ENCODE assay signal across 10 mouse cellular contexts in genomic region chr2:156718793-156719192, GRCm38 (mm10). TPM values are rescaled to one million over a fixed set of nuclear protein-coding genes. Genes with fewer than 3 reads are reported as not detected.
DNase-seq lines count a peak whose midpoint lies in the region; ATAC-seq and TF ChIP-seq lines count a peak whose summit lies in the region.
"Had no signal": no experiment of that assay in that cellular context is flagged by ENCODE, and none has a peak within 500 bp of the region (broad histone marks: within the 10 kb centered on the region; RNA-seq: fewer than 3 reads in every experiment).

No protein-coding gene starts in this region.

- TF ChIP-seq POLR2A in thymus, adult 2 months (IDR thresholded peaks at IDR 0.05; ENCODE audit: control insufficient read depth, extremely low read depth, insufficient read depth, low read length, poor library complexity): no peak

- intact Hi-C loops in heart, postnatal 10 days (cut with DNase I): no loop called here

- H3K36me3 ChIP-seq in heart, embryonic 13.5 days: peaks cover 9% of the 10 kb centered on the region
- no peaks in the 10 kb centered on the region for H3K36me3 ChIP-seq in embryonic facial prominence, embryonic 12.5 days
- 0 out of 2 replicates have a peak, but pooled peaks cover 7% of the 10 kb centered on the region for H3K36me3 ChIP-seq in kidney, embryonic 16.5 days (ENCODE audit: insufficient read depth, low read length)
- no peaks in the 10 kb centered on the region for H3K36me3 ChIP-seq in thymus, adult 2 months (ENCODE audit: control insufficient read depth, insufficient read depth, low read length)
- H3K36me3 ChIP-seq: neural tube, embryonic 12.5 days had no signal

- H3K27me3 ChIP-seq in heart, embryonic 13.5 days (replicated peaks): no peaks in the 10 kb centered on the region
- H3K27me3 ChIP-seq in embryonic facial prominence, embryonic 12.5 days: no peaks in the 10 kb centered on the region
- no peaks in the 10 kb centered on the region for H3K27me3 ChIP-seq in kidney, embryonic 16.5 days (ENCODE audit: insufficient read depth, low read length)
- no peaks in the 10 kb centered on the region for H3K27me3 ChIP-seq in thymus, adult 2 months (ENCODE audit: control insufficient read depth, insufficient read depth, low read length)
- H3K27me3 ChIP-seq: limb, embryonic 12.5 days; neural tube, embryonic 12.5 days had no signal

- H3K4me3 ChIP-seq in heart, embryonic 13.5 days: no peak overlapping the region
- no peak overlapping the region for H3K4me3 ChIP-seq in embryonic facial prominence, embryonic 12.5 days
- H3K4me3 ChIP-seq in kidney, embryonic 16.5 days (ENCODE audit: low read length): no peak overlapping the region
- no peak overlapping the region for H3K4me3 ChIP-seq in thymus, adult 2 months (ENCODE audit: control insufficient read depth, insufficient read depth, low read length)
- H3K4me3 ChIP-seq: limb, embryonic 12.5 days; neural tube, embryonic 12.5 days had no signal

- no peak for DNase-seq in heart, postnatal 10 days
- peak; percentile 33 for DNase-seq in Muller cell, postnatal 12 days (ENCODE audit: inconsistent ontology term)
- no peak for DNase-seq in thymus, adult 2 months
- no peak for DNase-seq in right cerebral cortex, postnatal 4 days

- H3K9ac ChIP-seq in heart, embryonic 13.5 days: no peak overlapping the region
- no peak overlapping the region for H3K9ac ChIP-seq in embryonic facial prominence, embryonic 12.5 days
- no peak overlapping the region for H3K9ac ChIP-seq in kidney, embryonic 16.5 days (replicated peaks; ENCODE audit: low read length)
- H3K9ac ChIP-seq: neural tube, embryonic 12.5 days had no signal

- no peaks in the 10 kb centered on the region for H3K9me3 ChIP-seq in heart, embryonic 13.5 days
- H3K9me3 ChIP-seq in embryonic facial prominence, embryonic 12.5 days: no peaks in the 10 kb centered on the region
- no peaks in the 10 kb centered on the region for H3K9me3 ChIP-seq in kidney, embryonic 16.5 days (ENCODE audit: low read length)
- H3K9me3 ChIP-seq: limb, embryonic 12.5 days; neural tube, embryonic 12.5 days had no signal

- peak overlapping the region; percentile 96 for H3K27ac ChIP-seq in heart, embryonic 13.5 days (replicated peaks)
- peak overlapping the region; percentile 25; the same call in 1 of the 2 replicates for H3K27ac ChIP-seq in embryonic facial prominence, embryonic 12.5 days
- peak overlapping the region; percentile 49; the same call in 1 of the 2 replicates for H3K27ac ChIP-seq in kidney, embryonic 16.5 days (ENCODE audit: low read length)
- no peak overlapping the region for H3K27ac ChIP-seq in thymus, adult 2 months (ENCODE audit: control insufficient read depth, insufficient read depth, low read length)
- H3K27ac ChIP-seq: neural tube, embryonic 12.5 days had no signal

- WGBS in heart, embryonic 13.5 days: 40% methylated on average over 5 of the region's 5 CpGs
- WGBS in embryonic facial prominence, embryonic 12.5 days: 65% methylated on average over 5 of the region's 5 CpGs
- 29% methylated on average over 5 of the region's 5 CpGs for WGBS in kidney, embryonic 16.5 days
- WGBS in thymus, adult 2 months: 70% methylated on average over 5 of the region's 5 CpGs

- 0 out of 2 replicates have a peak overlapping the region, but pooled peaks have one; percentile 4 for H3K4me2 ChIP-seq in heart, embryonic 13.5 days
- no peak overlapping the region for H3K4me2 ChIP-seq in embryonic facial prominence, embryonic 12.5 days (replicated peaks)
- H3K4me2 ChIP-seq in kidney, embryonic 16.5 days (replicated peaks; ENCODE audit: low read depth, low read length): no peak overlapping the region
- H3K4me2 ChIP-seq: neural tube, embryonic 12.5 days had no signal

- peaks cover 56% of the 10 kb centered on the region for H3K4me1 ChIP-seq in heart, embryonic 13.5 days
- H3K4me1 ChIP-seq in embryonic facial prominence, embryonic 12.5 days: peaks cover 45% of the 10 kb centered on the region
- H3K4me1 ChIP-seq in kidney, embryonic 16.5 days (ENCODE audit: insufficient read depth, low read length): peaks cover 47% of the 10 kb centered on the region
- H3K4me1 ChIP-seq in thymus, adult 2 months (replicated peaks; ENCODE audit: control insufficient read depth, insufficient read depth, low read length): peaks cover 32% of the 10 kb centered on the region

- TF ChIP-seq CTCF in thymus, adult 2 months (IDR thresholded peaks at IDR 0.05; ENCODE audit: borderline replicate concordance, control insufficient read depth, extremely low read depth, insufficient read depth, low read length, poor library complexity): no peak

- ATAC-seq in heart, embryonic 13.5 days (ENCODE audit: extremely low read depth, insufficient number of reproducible peaks, low FRiP score, low TSS enrichment): no peak
- ATAC-seq in embryonic facial prominence, embryonic 12.5 days (ENCODE audit: insufficient number of reproducible peaks, insufficient read depth, low FRiP score, low TSS enrichment): no peak
- no peak for ATAC-seq in kidney, embryonic 16.5 days (ENCODE audit: low FRiP score, low TSS enrichment)
- no peak for ATAC-seq in megakaryocyte progenitor cell, adult 5-6 weeks (replicated peaks; ENCODE audit: poor library complexity)

RNA-seq across cellular contexts. Expression of gene Myl9, which starts 56.4 kb away (rescaled TPM):
- 1,696 and 1,855 TPM in 2 replicates for polyA plus RNA-seq in heart, embryonic 13.5 days (2015; fragmentation: Nextera tagmentation; extraction: Ambion mirVana)
- 100 to 1,000 TPM; 391 to 523 TPM for total RNA-seq in heart, postnatal 10 days (2021)
- 182 and 184 TPM in 2 replicates for polyA plus RNA-seq in embryonic facial prominence, embryonic 12.5 days (2016; fragmentation: Nextera tagmentation; extraction: Ambion mirVana)
- 447 and 578 TPM in 2 replicates for polyA plus RNA-seq in kidney, embryonic 16.5 days (2015; fragmentation: Nextera tagmentation; extraction: Ambion mirVana)
- polyA plus RNA-seq in thymus, adult 2 months (2012; rRNA removed): 32.3 and 32.4 TPM in 2 replicates
- not detected in 2 replicates for total RNA-seq in megakaryocyte progenitor cell, adult 5-6 weeks (2015)
- total RNA-seq in megakaryocyte progenitor cell, adult 5-6 weeks (2017): not detected in 2 replicates
